Mouse (Mus musculus) MEL (cell line): ENCODE measurements around the gene Gm11111. TPM values are rescaled to one million over a fixed set of nuclear protein-coding genes. Genes with fewer than 3 reads are reported as not detected.

ENCODE experiments used
- DNase-seq: peaks from one replicate; pipeline ENCODE4 v3.0.0; 2011; ENCODE audit warnings: low read depth, low spot score
- H3K27ac ChIP-seq: 2 replicates; pipeline ENCODE4 v1.5.1; 2012; ENCODE audit warnings: low read depth, mild to moderate bottlenecking, control low read depth, low read length, moderate library complexity; ENCODE audit not compliant: control insufficient read depth
- H3K27me3 ChIP-seq, 2 experiments: fragments of 150-350 bp in 1 of 2; sonication (generic) in 1 of 2; 2 replicates each; pipeline ENCODE4 v1.6.1; 2012; ENCODE audit warnings: low read length in 2 of 2, mild to moderate bottlenecking in 2 of 2, improper control_type of control experiment in 1 of 2, moderate library complexity in 1 of 2; ENCODE audit not compliant: insufficient read depth in 2 of 2, control insufficient read depth in 1 of 2
- H3K36me3 ChIP-seq, 2 experiments: 2 replicates each; pipeline ENCODE4 v1.6.1; 2012 to 2014; ENCODE audit warnings: low read length in 2 of 2, improper control_type of control experiment in 1 of 2, inconsistent platforms in 1 of 2, mild to moderate bottlenecking in 1 of 2; ENCODE audit not compliant: insufficient read depth in 2 of 2, control insufficient read depth in 1 of 2
- H3K4me1 ChIP-seq, 2 experiments: fragments of 150-350 bp in 1 of 2; sonication (generic) in 1 of 2; 2 replicates each; pipeline ENCODE4 v1.6.1; 2012; ENCODE audit warnings: low read length in 2 of 2, improper control_type of control experiment in 1 of 2, mild to moderate bottlenecking in 1 of 2; ENCODE audit not compliant: insufficient read depth in 2 of 2, control insufficient read depth in 1 of 2
- H3K4me3 ChIP-seq, 2 experiments: fragments of 150-350 bp in 1 of 2; sonication (generic) in 1 of 2; 2 replicates each; pipeline ENCODE4 v1.5.1; 2012; ENCODE audit warnings: low read depth in 2 of 2, low read length in 2 of 2, mild to moderate bottlenecking in 2 of 2, moderate library complexity in 2 of 2, control low read depth in 1 of 2, improper control_type of control experiment in 1 of 2; ENCODE audit not compliant: control insufficient read depth in 1 of 2, insufficient read depth in 1 of 2
- H3K79me2 ChIP-seq: 2 replicates; pipeline ENCODE4 v1.6.1; 2012; ENCODE audit warnings: mild to moderate bottlenecking, low read length, moderate library complexity; ENCODE audit not compliant: control insufficient read depth, poor library complexity, insufficient read depth
- H3K9ac ChIP-seq: 2 replicates; pipeline ENCODE4 v1.6.1; 2012; ENCODE audit warnings: low read depth, mild to moderate bottlenecking, control low read depth, low read length, moderate library complexity; ENCODE audit not compliant: control insufficient read depth, poor library complexity, severe bottlenecking
- H3K9me3 ChIP-seq: fragments of 150-350 bp; sonication (generic); replicated peaks from 2 replicates; pipeline ENCODE4 v1.6.1; 2012; ENCODE audit warnings: mild to moderate bottlenecking, low read length, improper control_type of control experiment, moderate library complexity; ENCODE audit not compliant: insufficient read depth
- CHD2 ChIP-seq: IDR thresholded peaks from 2 replicates; pipeline ENCODE4 v1.6.1; 2011; ENCODE audit warnings: low read length, improper control_type of control experiment
- E2F4 ChIP-seq: IDR thresholded peaks from 2 replicates; pipeline ENCODE4 v1.6.1; 2011; ENCODE audit warnings: low read depth, low read length, improper control_type of control experiment, borderline replicate concordance
- ELF1 ChIP-seq: IDR thresholded peaks from 2 replicates; pipeline ENCODE4 v1.6.1; 2014; ENCODE audit warnings: low read depth, mild to moderate bottlenecking, inconsistent platforms, low read length, improper control_type of control experiment, moderate library complexity
- GATA1 ChIP-seq: IDR thresholded peaks from 2 replicates; pipeline ENCODE4 v1.6.1; 2011; ENCODE audit warnings: low read depth, low read length, improper control_type of control experiment
- KAT2A ChIP-seq: conservative IDR thresholded peaks from 2 replicates; pipeline ENCODE4 v1.6.1; 2012; ENCODE audit warnings: low read depth, low read length, improper control_type of control experiment, inconsistent platforms
- MAX ChIP-seq: IDR thresholded peaks from 2 replicates; pipeline ENCODE4 v1.6.1; 2011; ENCODE audit warnings: low read length, improper control_type of control experiment
- MEF2A ChIP-seq: IDR thresholded peaks from 2 replicates; pipeline ENCODE4 v1.6.1; 2014; ENCODE audit warnings: low read depth, mild to moderate bottlenecking, inconsistent platforms, low read length, improper control_type of control experiment; ENCODE audit not compliant: poor library complexity, insufficient replicate concordance, severe bottlenecking; ENCODE audit errors: extremely low read depth
- NELFE ChIP-seq: IDR thresholded peaks from 2 replicates; pipeline ENCODE4 v1.6.1; 2011; ENCODE audit warnings: low read depth, low read length, improper control_type of control experiment
- POLR2AphosphoS2 ChIP-seq: IDR thresholded peaks from 2 replicates; pipeline ENCODE4 v1.6.1; 2011; ENCODE audit warnings: low read length, improper control_type of control experiment
- POLR2AphosphoS5 ChIP-seq: IDR thresholded peaks from 2 replicates; pipeline ENCODE4 v1.6.1; 2012; ENCODE audit warnings: low read depth, borderline replicate concordance, mild to moderate bottlenecking, inconsistent platforms, low read length, moderate library complexity, mixed read lengths
- RCOR1 ChIP-seq: IDR thresholded peaks from 2 replicates; pipeline ENCODE4 v1.6.1; 2012; ENCODE audit warnings: low read depth, mild to moderate bottlenecking, inconsistent platforms, low read length, improper control_type of control experiment
- SIN3A ChIP-seq: IDR thresholded peaks from 2 replicates; pipeline ENCODE4 v1.6.1; 2012; ENCODE audit warnings: low read length, improper control_type of control experiment, inconsistent platforms
- SMC3 ChIP-seq: IDR thresholded peaks from 2 replicates; pipeline ENCODE4 v1.6.1; 2011; ENCODE audit warnings: low read depth, low read length, improper control_type of control experiment
- TAL1 ChIP-seq: IDR thresholded peaks from 2 replicates; pipeline ENCODE4 v1.6.1; 2012; ENCODE audit warnings: mild to moderate bottlenecking, inconsistent platforms, low read length, moderate library complexity, mixed read lengths
- TBP ChIP-seq: IDR thresholded peaks from 2 replicates; pipeline ENCODE4 v1.8.0; 2011; ENCODE audit warnings: low read depth, low read length, improper control_type of control experiment
- ZC3H11A ChIP-seq: IDR thresholded peaks from 2 replicates; pipeline ENCODE4 v1.6.1; 2012; ENCODE audit warnings: low read depth, mild to moderate bottlenecking, inconsistent platforms, low read length, improper control_type of control experiment
- ZMIZ1 ChIP-seq: IDR thresholded peaks from 2 replicates; pipeline ENCODE4 v1.6.1; 2012; ENCODE audit warnings: low read depth, mild to moderate bottlenecking, inconsistent platforms, low read length, improper control_type of control experiment, moderate library complexity
- polyA plus RNA-seq, 2 experiments: library from polyadenylated mRNA; stranded (reverse) in 1 of 2; unstranded in 1 of 2; fragments of >175 nt in 1 of 2; fragments of >200 nt in 1 of 2; gene quantifications; 2 replicates each; pipeline versions ENCODE4 v1.2.1 to v1.2.4; 2012; ENCODE audit warnings: low replicate concordance in 2 of 2, low read depth in 1 of 2; ENCODE audit not compliant: insufficient read length in 2 of 2, insufficient read depth in 1 of 2, missing spikeins in 1 of 2
- total RNA-seq: library from RNA; depleted of rRNA; stranded (reverse); fragments of 300-350 nt; gene quantifications from 2 replicates; pipeline ENCODE4 v1.2.3, GENCODE M21; 2012

The Gm11111 gene
- total and polyA plus RNA-seq, 3 experiments, result not detected

DNA sequence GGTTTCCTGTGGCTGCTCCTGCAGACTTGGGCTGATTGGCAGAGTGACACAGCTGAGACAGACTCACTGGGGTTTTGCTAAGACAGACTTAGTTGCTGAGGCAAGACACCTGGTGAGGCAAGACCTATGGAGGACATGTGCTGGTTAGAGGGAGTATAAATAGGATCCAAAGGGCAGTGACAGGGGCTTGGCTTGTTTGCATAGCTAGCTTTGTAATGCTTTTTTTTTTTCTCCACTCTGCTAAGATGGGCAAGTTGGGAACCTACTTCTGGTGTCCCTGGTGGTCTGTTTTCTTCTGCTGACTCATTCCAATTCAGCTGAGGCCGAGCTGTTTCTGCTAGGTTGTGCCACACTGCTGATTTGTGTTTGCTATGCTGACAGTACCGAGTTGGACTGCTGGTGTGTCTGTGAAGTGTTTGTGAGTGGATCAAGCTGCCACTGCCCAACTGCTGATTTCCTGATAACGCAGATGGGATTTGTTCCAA lies 16.6 kb downstream of the Gm11111 start:
- no peak overlapping the region for H3K9ac ChIP-seq
- no peaks in the 10 kb centered on the region for H3K4me1 ChIP-seq
- H3K4me3 ChIP-seq, result no peak overlapping the region
- no peaks in the 10 kb centered on the region for H3K79me2 ChIP-seq
- TF ChIP-seq MAX (no peak), SMC3 (no peak), POLR2AphosphoS2 (no peak), GATA1 (no peak), ZC3H11A (no peak), TAL1 (no peak), ELF1 (no peak), SIN3A (no peak), RCOR1 (no peak), CHD2 (no peak), KAT2A (no peak), MEF2A (no peak), ZMIZ1 (no peak)
- no peak for DNase-seq
- H3K36me3 ChIP-seq, result no peaks in the 10 kb centered on the region
- no peak overlapping the region for H3K27ac ChIP-seq
- no peaks in the 10 kb centered on the region for H3K9me3 ChIP-seq
- H3K27me3 ChIP-seq, result no peaks in the 10 kb centered on the region

DNA sequence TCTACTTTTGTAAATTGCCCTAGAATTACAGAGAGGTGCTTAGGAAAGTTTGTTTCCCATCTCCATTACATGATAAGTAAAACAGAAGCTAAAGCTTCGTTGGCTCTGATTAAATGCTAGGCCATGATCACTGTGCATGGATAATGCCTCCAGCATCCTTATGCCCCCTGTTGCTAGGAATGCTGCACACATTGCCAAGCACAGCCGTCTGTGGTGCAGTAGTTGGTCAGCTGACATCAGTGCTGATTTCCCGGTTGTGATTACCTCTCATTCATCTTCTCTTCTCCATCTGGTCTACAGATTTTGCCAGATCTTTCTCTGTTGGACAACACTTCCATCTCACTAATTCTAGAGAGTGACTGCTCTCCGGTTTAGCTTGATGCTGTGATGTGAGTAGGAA lies 19.9 kb downstream of the Gm11111 start:
- no peak overlapping the region for H3K9ac ChIP-seq
- H3K4me3 ChIP-seq, result no peak overlapping the region
- no peak overlapping the region for H3K27ac ChIP-seq
- no peaks in the 10 kb centered on the region for H3K79me2 ChIP-seq
- H3K9me3 ChIP-seq, result no peaks in the 10 kb centered on the region
- H3K36me3 ChIP-seq, result no peaks in the 10 kb centered on the region
- H3K4me1 ChIP-seq, result no peaks in the 10 kb centered on the region
- no peak for DNase-seq
- no peaks in the 10 kb centered on the region for H3K27me3 ChIP-seq
- no peak for TF ChIP-seq ZMIZ1
- TF ChIP-seq NELFE, result no peak
- TF ChIP-seq KAT2A, result no peak
- no peak for TF ChIP-seq TBP
- no peak for TF ChIP-seq E2F4
- TF ChIP-seq MAX, result no peak
- no peak for TF ChIP-seq RCOR1
- TF ChIP-seq POLR2AphosphoS5, result no peak
- TF ChIP-seq POLR2AphosphoS2, result no peak
- TF ChIP-seq, all 39 proteins: peak for 0
